Mouse (Mus musculus) liver, adult 2 months (tissue): ENCODE data around the gene Pmpcb.

Source experiments
- CTCF ChIP-seq: fragments of 200-500 bp; IDR thresholded peaks from 2 replicates; pipeline ENCODE4 v1.5.1; 2011; ENCODE audit warnings: low read depth, low read length, control low read depth
- POLR2A ChIP-seq: fragments of 200-500 bp; IDR thresholded peaks from 2 replicates; pipeline ENCODE4 v1.6.1; 2011; ENCODE audit warnings: low read length, control low read depth; ENCODE audit not compliant: insufficient read depth; ENCODE audit errors: extremely low read depth

DNA sequence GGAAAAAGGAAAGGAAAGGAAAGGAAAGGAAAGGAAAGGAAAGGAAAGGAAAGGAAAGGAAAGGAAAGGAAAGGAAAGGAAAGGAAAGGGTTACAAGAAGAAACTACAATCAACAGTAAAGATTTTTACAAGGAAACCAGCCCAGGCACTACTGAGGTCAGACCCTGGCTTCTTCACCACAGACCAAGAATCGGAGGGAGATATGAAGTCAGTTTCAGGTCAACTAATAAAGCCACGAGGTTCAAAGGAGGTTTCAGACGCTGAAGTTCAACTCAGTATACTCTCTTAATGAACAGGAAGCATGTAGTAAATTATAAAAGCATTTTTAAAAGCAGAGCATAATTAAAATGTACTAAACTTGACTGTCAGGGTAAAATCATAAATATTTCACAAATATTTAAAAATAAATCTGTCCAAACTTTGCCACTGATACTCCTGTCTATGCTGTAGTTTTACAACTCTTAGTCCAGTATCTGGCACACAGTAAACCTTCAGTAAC, 43.5 kb upstream of the Pmpcb start:
- no peak for TF ChIP-seq CTCF
- TF ChIP-seq POLR2A: no peak
